Mouse (Mus musculus): ENCODE data around the gene Mef2d.

DNA sequence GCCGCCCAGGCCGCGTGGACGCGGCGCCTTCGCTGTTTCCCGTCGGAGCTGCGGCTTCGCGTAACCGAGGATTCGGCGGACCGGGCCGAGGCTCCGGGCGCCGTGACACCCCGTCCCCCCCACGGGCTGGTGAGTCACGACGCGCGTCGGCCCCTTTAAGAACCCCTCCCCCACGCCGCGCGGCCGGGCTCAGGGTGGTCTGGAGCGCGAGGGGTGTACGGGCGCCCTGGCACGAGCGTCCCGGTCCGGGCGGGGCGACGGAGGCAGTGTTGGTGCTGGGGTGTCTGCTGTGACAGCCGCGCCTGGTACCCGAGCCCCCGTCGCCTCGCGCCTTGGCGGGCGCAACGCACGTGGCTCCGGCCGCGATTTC lies 359 bp downstream of the Mef2d start:
- TF ChIP-seq POLR2A (IDR thresholded peaks at IDR 0.05; ENCODE audit: insufficient read depth, low read length), result no peak
- no peak for TF ChIP-seq CTCF (IDR thresholded peaks at IDR 0.05; ENCODE audit: low read depth, low read length)

All from ES-Bruce4 (cell line).